Mouse (Mus musculus): ENCODE measurements around the gene Ptpn6. TPM values are rescaled to one million over a fixed set of nuclear protein-coding genes. Genes with fewer than 3 reads are reported as not detected.
A peak's percentile ranks its signal among the peaks of the same experiment; 100 is the strongest.

The Ptpn6 gene
- polyA plus RNA-seq, 1 experiment from 2014 or later, result 6.0 TPM

DNA sequence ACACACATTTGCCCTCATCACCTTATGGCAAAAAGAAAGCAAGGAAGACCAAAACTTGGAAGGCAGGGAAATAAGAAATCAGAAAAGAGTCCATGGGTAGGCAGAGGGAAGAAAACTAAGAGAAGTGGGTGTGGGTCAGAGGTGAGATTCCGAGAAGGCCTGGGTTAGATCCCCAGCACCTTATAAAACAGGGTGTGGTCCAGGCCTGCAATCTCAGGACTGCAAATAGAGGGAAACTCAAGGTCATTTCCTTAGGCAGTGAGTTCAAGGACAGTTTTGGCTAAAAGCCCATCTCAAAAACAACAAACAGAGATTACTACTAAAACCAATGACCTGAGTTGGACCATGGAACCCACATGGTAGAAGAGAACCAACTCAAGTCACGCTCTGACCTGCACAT lies 15.3 kb upstream of the Ptpn6 start:
- Histone ChIP-seq H3K4me3 (no peak overlapping the region), H3K36me3 (peaks cover 9% of the 10 kb centered on the region), H3K27me3 (no peaks in the 10 kb centered on the region), H3K27ac (replicated peaks) (no peak overlapping the region), H3K9me3 (no peaks in the 10 kb centered on the region), H3K4me1 (replicated peaks) (peaks cover 59% of the 10 kb centered on the region), H3K9ac (no peak overlapping the region), H3K4me2 (peak overlapping the region; percentile 90; the same call in 1 of the 2 replicates)
- ATAC-seq (ENCODE audit: low read depth), result no peak
- 89% methylated on average over 2 of the region's 2 CpGs for WGBS

DNA sequence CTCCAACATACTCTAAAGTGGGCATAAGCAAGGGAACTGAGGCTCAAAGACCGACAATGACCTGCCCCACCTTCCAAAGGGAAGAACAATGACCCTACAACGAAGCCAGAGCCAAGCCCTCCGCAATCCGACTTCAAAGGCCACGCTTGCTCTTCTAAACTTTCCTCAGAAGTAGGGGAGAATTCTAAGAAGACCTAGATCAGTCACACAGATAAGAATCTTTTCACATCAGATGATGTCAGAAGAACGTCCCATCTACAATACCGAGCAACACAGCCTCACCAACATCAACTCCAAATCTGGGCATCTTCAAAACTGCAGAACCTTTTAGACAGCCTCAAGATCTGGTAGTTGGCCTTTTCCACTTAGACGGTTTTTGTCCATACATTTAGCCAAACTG lies 11.9 kb upstream of the Ptpn6 start:
- peaks cover 33% of the 10 kb centered on the region for H3K36me3 ChIP-seq
- H3K27ac ChIP-seq (replicated peaks), result no peak overlapping the region
- H3K4me3 ChIP-seq, result no peak overlapping the region
- 88% methylated on average over 8 of the region's 8 CpGs for WGBS
- H3K9ac ChIP-seq, result no peak overlapping the region
- H3K4me1 ChIP-seq (replicated peaks), result peaks cover 54% of the 10 kb centered on the region
- no peaks in the 10 kb centered on the region for H3K27me3 ChIP-seq
- H3K4me2 ChIP-seq, result no peak overlapping the region
- no peaks in the 10 kb centered on the region for H3K9me3 ChIP-seq
- no peak for ATAC-seq (ENCODE audit: low read depth)

DNA sequence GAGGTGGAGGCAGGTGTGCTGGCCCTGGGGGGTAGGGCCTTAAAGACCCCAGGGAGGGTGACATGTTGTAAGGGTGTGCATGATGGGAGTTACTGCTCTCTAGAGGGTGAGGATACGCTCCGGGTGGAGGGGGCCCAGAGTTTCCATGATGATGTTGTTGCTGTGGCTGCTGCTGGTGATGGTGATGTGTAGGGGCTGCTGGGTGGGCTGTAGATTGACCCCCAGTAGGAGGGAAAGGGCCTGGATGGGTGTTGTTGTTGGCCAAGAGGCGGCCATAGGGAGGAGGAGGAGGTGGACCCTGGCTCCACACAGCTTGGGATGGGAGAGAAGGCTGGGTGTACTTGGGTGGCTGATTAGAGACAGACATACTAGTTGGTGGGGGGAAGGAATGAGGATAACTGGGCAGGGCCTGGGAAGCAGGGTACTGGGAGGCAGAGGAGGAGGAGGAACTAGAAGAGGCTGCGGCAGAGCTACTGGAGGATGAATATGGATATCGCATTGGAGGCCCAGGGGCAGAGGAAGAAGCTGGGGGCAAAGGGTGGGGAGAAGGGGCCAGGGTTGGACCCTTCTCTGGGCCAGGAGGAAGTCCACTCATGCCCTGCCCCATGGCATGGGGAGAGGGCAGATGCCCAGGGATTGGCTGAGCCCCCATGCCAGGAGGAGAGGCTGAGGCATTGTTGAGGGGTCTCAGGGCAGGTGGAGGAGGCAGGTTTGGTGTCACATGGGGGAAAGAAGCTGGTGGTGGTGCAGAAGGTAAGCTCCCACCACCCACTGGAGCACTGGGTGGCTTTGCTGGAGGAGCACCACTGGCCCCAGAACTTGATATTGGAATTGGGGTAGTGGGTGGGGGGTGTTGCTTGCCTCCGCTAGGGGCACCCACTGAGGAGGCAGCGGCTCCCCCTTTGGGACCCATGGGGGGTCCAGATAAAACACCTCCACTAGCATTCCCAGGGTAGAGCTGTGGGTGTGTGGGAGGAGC lies 8.4 kb upstream of the Ptpn6 start:
- peak; percentile 4; the same call in 1 of the 2 replicates for ATAC-seq (ENCODE audit: low read depth)
- H3K4me3 ChIP-seq, result peak overlapping the region; percentile 51; the same call in 1 of the 2 replicates
- H3K4me1 ChIP-seq (replicated peaks), result peaks cover 29% of the 10 kb centered on the region
- peak overlapping the region; percentile 84 for H3K9ac ChIP-seq
- peaks cover 60% of the 10 kb centered on the region for H3K36me3 ChIP-seq
- 83% methylated on average over 7 of the region's 7 CpGs for WGBS
- no peaks in the 10 kb centered on the region for H3K9me3 ChIP-seq
- H3K27me3 ChIP-seq, result no peaks in the 10 kb centered on the region
- H3K4me2 ChIP-seq, result peak overlapping the region; percentile 92
- H3K27ac ChIP-seq (replicated peaks), result peak overlapping the region; percentile 95

DNA sequence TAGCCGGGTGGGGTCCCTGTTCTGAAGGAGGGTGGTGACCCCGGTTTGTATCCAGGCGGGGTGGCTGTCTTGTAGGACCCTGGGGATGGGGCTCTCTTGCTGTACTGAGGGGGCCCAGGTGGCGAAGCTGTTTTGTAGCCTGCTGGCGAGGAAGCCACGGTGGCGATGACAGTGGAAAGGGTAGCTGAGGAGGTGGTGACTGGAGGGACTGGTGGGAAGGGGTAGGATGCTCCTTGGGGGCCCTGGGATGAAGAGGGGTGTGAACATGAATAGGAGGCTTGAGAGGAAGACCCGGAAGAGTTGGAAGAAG lies 7.7 kb upstream of the Ptpn6 start:
- peaks cover 33% of the 10 kb centered on the region for H3K4me1 ChIP-seq (replicated peaks)
- H3K36me3 ChIP-seq, result peaks cover 60% of the 10 kb centered on the region
- 10% methylated on average over 8 of the region's 8 CpGs for WGBS
- ATAC-seq (ENCODE audit: low read depth), result peak; percentile 19
- H3K27me3 ChIP-seq, result no peaks in the 10 kb centered on the region
- H3K4me3 ChIP-seq, result peak overlapping the region; percentile 51
- H3K4me2 ChIP-seq, result peak overlapping the region; percentile 92
- no peaks in the 10 kb centered on the region for H3K9me3 ChIP-seq
- peak overlapping the region; percentile 84 for H3K9ac ChIP-seq
- peak overlapping the region; percentile 95 for H3K27ac ChIP-seq (replicated peaks)

DNA sequence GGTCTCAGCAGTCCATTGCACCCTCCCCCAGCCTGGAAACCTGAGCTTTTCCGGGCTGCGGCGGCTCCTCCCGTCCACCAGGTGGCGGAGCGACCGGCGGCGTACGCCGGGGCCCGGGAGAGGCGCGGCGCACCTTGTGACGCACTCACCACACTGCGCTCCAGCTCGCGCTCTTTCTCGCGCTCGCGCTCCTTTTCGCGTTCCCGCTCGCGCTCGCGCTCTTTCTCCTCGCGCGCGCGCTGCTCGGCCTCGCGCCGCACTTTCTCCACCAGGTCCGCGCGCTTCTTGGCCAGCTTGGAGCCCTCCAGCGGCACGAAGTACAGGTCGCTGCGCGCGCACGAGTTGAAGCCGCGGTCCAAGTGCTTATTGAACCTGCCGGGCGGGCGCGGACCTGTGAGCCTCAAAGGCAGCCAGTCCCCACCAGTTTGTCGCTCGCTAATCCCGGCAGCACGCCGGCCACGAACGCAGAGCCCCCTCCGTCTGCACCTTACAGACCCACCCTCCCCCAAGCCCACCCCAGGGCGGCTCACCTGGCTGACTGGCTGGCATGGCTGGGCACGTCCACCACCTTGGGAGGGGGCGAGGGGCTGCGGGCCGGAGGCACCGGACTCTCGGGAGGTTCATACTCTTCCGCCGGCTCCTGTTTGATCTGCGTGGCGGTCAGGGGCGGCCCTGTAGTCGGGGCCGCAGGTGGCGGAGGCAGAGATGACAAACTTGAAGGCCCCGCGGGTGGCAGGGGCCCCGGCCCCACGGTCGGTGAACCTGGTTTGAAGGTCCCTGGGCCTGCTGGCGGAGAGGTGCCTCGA lies 7.2 kb upstream of the Ptpn6 start:
- under 1% methylated on average over 84 of the region's 85 CpGs for WGBS
- Histone ChIP-seq H3K36me3 (peaks cover 60% of the 10 kb centered on the region), H3K27ac (replicated peaks) (peak overlapping the region; percentile 95)

DNA sequence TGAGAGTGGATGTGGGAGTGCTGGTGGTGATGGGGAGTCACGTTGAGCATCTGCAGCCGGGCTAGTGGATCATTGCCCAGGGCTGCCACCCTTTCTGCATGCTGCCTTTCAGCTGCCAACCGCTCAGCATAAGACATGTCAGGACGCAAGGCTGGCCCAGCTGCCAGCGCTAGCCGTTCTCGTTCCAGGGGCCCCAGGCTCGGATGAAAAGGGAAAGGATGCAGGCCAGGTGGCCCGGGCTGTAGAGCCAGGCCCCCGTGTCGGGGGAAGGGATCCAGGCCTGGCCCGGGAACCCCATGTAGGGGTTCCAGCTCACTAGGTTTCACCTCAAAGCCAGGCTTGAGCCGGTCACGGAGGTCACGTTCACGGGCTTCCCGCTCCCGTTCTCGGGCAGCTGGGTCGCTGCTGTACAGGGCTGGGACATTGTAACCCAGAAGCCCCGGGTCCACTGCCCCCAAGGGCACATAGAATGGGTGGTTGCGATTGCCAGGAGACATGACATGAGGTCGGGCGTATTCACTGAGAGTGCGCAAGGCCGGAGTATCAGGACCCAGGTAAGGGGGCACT lies 6.3 kb upstream of the Ptpn6 start:
- no peak; the same call in 1 of the 2 replicates for ATAC-seq (ENCODE audit: low read depth)
- peak overlapping the region; percentile 95 for H3K27ac ChIP-seq (replicated peaks)
- H3K27me3 ChIP-seq, result no peaks in the 10 kb centered on the region
- H3K4me1 ChIP-seq (replicated peaks), result peaks cover 38% of the 10 kb centered on the region
- H3K36me3 ChIP-seq, result peaks cover 60% of the 10 kb centered on the region
- H3K9me3 ChIP-seq, result no peaks in the 10 kb centered on the region
- H3K4me2 ChIP-seq, result peak overlapping the region; percentile 92
- H3K9ac ChIP-seq, result peak overlapping the region; percentile 84
- WGBS, result 67% methylated on average over 26 of the region's 26 CpGs
- H3K4me3 ChIP-seq, result peak overlapping the region; percentile 51

More for the DNA sequence above, 7.2 kb upstream of the Ptpn6 start:
- Histone ChIP-seq H3K9ac (peak overlapping the region; percentile 84), H3K4me2 (peak overlapping the region; percentile 92), H3K9me3 (no peaks in the 10 kb centered on the region), H3K4me3 (peak overlapping the region; percentile 51), H3K4me1 (replicated peaks) (peaks cover 33% of the 10 kb centered on the region), H3K27me3 (no peaks in the 10 kb centered on the region)
- ATAC-seq (ENCODE audit: low read depth), result peak; percentile 81

DNA sequence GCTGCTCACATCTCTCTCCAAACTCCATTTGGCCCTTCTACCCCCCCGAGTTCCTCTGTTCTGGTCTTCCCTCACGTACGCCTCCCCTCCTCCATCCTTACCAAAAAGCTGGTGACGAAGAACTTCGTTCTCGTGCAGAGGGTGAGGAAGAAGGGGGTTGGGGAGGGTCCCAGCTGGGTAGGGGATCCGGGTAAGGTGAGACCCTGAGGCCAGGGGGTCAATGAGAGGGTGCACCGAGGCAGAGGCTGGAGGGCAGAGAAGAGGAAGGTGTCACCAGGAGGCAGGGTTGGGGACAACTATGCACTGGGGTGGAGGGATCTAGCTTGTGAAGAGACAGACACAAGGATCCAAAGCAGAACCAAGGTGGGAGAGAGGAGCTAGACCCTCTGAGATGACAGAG lies 5.1 kb upstream of the Ptpn6 start:
- Histone ChIP-seq H3K9me3 (no peaks in the 10 kb centered on the region), H3K4me2 (no peak overlapping the region), H3K4me3 (no peak overlapping the region), H3K9ac (no peak overlapping the region), H3K36me3 (peaks cover 49% of the 10 kb centered on the region), H3K27ac (replicated peaks) (no peak overlapping the region), H3K27me3 (no peaks in the 10 kb centered on the region), H3K4me1 (replicated peaks) (peaks cover 50% of the 10 kb centered on the region)
- WGBS, result 93% methylated on average over 8 of the region's 8 CpGs
- ATAC-seq (ENCODE audit: low read depth), result no peak

DNA sequence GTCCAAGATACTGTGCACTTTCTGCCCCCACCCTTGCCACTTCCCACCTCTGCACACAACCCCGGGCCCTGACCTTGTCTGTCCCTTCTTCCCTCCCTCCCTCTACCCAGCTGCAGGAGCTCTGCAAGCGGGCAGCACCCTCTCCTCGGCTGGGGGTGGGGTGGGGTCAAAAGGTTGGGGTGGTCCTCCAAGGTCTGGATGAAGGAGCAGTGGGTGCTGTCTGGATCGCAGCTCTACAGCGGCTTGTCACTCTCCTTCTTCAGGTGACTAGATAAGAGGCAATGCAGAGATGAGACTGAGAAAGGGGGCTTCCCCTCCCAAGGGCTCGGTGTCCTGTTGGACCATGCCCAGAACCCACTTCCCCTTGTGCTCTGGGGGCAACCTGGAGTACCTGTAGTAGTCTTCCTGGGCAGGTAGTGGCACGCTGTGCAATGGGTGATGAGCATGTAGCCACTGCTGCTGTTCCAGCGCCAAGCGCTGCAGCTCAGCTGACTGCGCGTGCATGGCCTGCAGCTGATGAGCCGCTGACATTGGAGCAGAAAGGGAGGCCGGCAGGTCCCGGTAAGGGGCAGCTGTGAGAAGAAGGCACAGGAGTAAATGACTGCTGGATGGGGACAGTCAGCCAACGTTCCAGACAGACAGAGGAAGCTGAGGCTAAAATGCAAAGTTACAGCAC lies 4.5 kb upstream of the Ptpn6 start:
- no peak overlapping the region for H3K4me2 ChIP-seq
- no peak for ATAC-seq (ENCODE audit: low read depth)
- peaks cover 42% of the 10 kb centered on the region for H3K36me3 ChIP-seq
- H3K27ac ChIP-seq (replicated peaks), result no peak overlapping the region
- 0 out of 2 replicates have a peak overlapping the region, but pooled peaks have one; percentile 3 for H3K9ac ChIP-seq
- 92% methylated on average over 15 of the region's 15 CpGs for WGBS
- no peaks in the 10 kb centered on the region for H3K27me3 ChIP-seq
- peaks cover 55% of the 10 kb centered on the region for H3K4me1 ChIP-seq (replicated peaks)
- no peaks in the 10 kb centered on the region for H3K9me3 ChIP-seq
- H3K4me3 ChIP-seq, result no peak overlapping the region

DNA sequence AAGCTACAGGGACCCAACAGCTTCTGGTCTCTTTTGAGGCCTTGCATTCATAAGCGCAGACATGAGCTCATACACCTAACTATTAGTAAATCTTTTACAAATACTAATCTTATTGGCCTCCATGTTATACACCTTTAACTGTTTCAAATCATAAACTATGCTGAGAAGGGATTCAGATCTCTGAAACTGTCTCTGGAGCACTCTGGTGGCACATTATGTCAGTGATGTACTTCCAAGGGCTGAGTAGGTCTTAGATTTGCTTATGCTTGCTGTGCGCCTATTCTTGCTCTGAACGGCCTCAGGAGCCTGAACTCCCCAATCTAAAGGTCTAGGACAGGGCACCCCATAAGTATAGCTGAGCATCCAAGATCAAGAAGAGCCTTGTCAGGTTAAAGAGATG lies 3.3 kb upstream of the Ptpn6 start:
- Histone ChIP-seq H3K4me3 (peak overlapping the region; percentile 75), H3K4me1 (replicated peaks) (peaks cover 50% of the 10 kb centered on the region), H3K9me3 (no peaks in the 10 kb centered on the region), H3K4me2 (peak overlapping the region; percentile 79), H3K9ac (peak overlapping the region; percentile 96), H3K27ac (replicated peaks) (peak overlapping the region; percentile 99), H3K36me3 (peaks cover 31% of the 10 kb centered on the region), H3K27me3 (no peaks in the 10 kb centered on the region)
- 72% methylated on average over 3 of the region's 3 CpGs for WGBS
- ATAC-seq (ENCODE audit: low read depth), result no peak

DNA sequence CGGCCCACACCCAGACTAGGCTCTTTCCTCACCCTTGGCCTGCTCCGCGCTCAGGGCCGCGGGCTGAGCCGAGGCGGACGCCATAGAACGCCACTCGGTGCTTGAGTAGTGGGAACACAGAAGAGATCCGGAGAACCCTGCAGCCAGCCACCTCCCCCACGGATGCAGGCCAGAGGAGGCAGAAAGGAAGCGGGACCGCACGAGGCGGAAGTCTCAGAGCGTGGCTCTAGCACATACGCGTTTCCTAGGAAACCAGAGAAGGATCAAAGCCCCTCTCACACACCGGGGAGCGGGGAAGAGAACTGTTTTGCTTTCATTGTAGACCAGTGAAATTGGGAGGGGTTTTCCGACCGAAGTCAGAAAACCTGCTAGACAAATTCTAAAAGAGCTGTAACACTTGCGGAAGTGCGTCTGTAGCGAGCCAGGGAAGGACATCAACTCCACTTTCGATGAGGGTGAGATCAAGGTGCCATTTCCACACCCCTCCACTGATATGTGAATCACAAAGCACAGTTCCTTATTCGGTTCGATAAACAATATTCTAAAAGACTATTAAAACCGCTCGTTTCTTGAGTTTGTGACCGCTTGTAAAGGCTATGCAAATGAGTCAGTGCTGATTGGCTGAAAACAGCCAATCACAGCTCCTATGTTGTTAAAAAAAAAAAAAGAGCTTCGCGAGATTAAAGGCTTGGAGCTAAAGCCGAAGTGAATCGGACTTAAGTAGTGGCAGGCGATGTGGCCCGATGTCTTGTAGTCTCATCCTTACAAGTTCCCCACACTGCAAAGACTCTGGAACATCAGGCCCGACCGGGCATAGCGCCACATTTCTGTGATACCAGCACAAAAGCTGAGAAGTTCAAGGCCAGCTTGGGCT lies 2.6 kb upstream of the Ptpn6 start, which contains the start of gene Grcc10:
Gene Grcc10, minus strand, starts transcription at position 487 of the 874 bp plus-strand sequence.
- H3K9me3 ChIP-seq, result no peaks in the 10 kb centered on the region
- H3K4me1 ChIP-seq (replicated peaks), result peaks cover 43% of the 10 kb centered on the region
- H3K9ac ChIP-seq, result peak within 1 kb of the TSS; percentile 96
- peak within 1 kb of the TSS; percentile 99 for H3K27ac ChIP-seq (replicated peaks)
- WGBS, result under 1% methylated on average over 41 of the region's 41 CpGs
- H3K4me3 ChIP-seq, result peak within 1 kb of the TSS; percentile 75
- H3K27me3 ChIP-seq, result no peaks in the 10 kb centered on the region
- H3K36me3 ChIP-seq, result peaks cover 28% of the 10 kb centered on the region
- peak within 1 kb of the TSS; percentile 79 for H3K4me2 ChIP-seq
- peak; percentile 77 for ATAC-seq (ENCODE audit: low read depth)
